Mouse (Mus musculus) C2C12 (cell line): ENCODE results near the gene Taf8. TPM values are rescaled to one million over a fixed set of nuclear protein-coding genes. Genes with fewer than 3 reads are reported as not detected.

Experiments
- H3K27me3 ChIP-seq: one replicate; pipeline ENCODE4 v1.6.1; 2011; ENCODE audit not compliant: control insufficient read depth, insufficient read depth, insufficient read length
- H3K36me3 ChIP-seq: one replicate; pipeline ENCODE4 v1.6.1; 2011; ENCODE audit not compliant: control insufficient read depth, insufficient read depth
- H3K4me3 ChIP-seq: one replicate; pipeline ENCODE4 v1.5.1; 2011; ENCODE audit warnings: mild to moderate bottlenecking, control low read depth; ENCODE audit not compliant: poor library complexity, insufficient read depth, severe bottlenecking
- H3K79me2 ChIP-seq: one replicate; pipeline ENCODE4 v1.6.1; 2011; ENCODE audit not compliant: control insufficient read depth, insufficient read depth
- H3K79me3 ChIP-seq: one replicate; pipeline ENCODE4 v1.6.1; 2011; ENCODE audit warnings: low read depth, control low read depth
- H3ac ChIP-seq: one replicate; pipeline ENCODE3; 2011; ENCODE audit warnings: low read depth; ENCODE audit not compliant: control insufficient read depth, insufficient read length
- CEBPB ChIP-seq: IDR thresholded peaks from one replicate; pipeline ENCODE4 v1.6.1; 2011; ENCODE audit warnings: low read depth, mild to moderate bottlenecking, control low read depth, moderate library complexity
- CTCF ChIP-seq: IDR thresholded peaks from one replicate; pipeline ENCODE4 v1.5.1; 2011; ENCODE audit not compliant: control insufficient read depth, insufficient read depth, insufficient read length
- FOSL1 ChIP-seq: IDR thresholded peaks from one replicate; pipeline ENCODE4 v1.8.0; 2011; ENCODE audit warnings: mild to moderate bottlenecking, low read length; ENCODE audit not compliant: poor library complexity, insufficient read depth, severe bottlenecking
- MAX ChIP-seq: IDR thresholded peaks from one replicate; pipeline ENCODE4 v1.6.1; 2011; ENCODE audit warnings: mild to moderate bottlenecking, control low read depth
- MYOD1 ChIP-seq: IDR thresholded peaks from one replicate; pipeline ENCODE4 v1.6.1; 2011; ENCODE audit warnings: low read depth; ENCODE audit not compliant: control insufficient read depth, insufficient read length
- MYOG ChIP-seq: IDR thresholded peaks from one replicate; pipeline ENCODE4 v1.6.1; 2011; ENCODE audit not compliant: control insufficient read depth, insufficient read length; ENCODE audit errors: extremely low read depth
- USF1 ChIP-seq: IDR thresholded peaks from one replicate; pipeline ENCODE4 v1.6.1; 2011; ENCODE audit warnings: low read depth, mild to moderate bottlenecking, control low read depth, moderate library complexity
- polyA plus RNA-seq: library from polyadenylated mRNA; unstranded; fragments of >200 nt; fragmentation: generic; extraction: Trizol; gene quantifications from one replicate; pipeline ENCODE4 v1.2.1, GENCODE M21; 2012; ENCODE audit warnings: missing spikeins

Taf8 gene
- polyA plus RNA-seq, 1 experiment = 12.2 TPM

DNA sequence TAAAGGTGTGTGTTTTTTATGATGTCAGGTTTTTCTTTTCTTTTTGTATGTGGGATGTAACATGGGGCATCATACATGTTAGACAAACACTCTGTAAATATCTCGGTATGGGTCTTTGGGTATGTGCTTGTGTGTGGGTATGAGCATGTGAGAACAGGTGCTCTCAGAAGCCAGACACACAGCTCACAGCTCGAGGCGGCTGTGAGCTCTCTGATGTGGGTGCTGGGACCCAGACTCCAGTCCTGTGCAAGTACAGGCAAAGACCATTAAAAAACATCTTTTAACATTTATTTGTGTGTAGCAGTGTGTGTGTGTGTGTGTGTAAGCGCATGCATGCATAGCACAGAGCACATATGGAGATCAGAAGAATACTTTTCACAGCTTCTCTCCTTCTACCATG lies 37.0 kb upstream of the Taf8 start:
- no peaks in the 10 kb centered on the region for H3K79me2 ChIP-seq
- no peak overlapping the region for H3ac ChIP-seq
- no peaks in the 10 kb centered on the region for H3K79me3 ChIP-seq
- H3K4me3 ChIP-seq = no peak overlapping the region
- no peaks in the 10 kb centered on the region for H3K27me3 ChIP-seq
- H3K36me3 ChIP-seq = no peaks in the 10 kb centered on the region
- no peak for TF ChIP-seq FOSL1
- TF ChIP-seq MYOD1 = no peak
- TF ChIP-seq CEBPB = no peak
- TF ChIP-seq USF1 = no peak

DNA sequence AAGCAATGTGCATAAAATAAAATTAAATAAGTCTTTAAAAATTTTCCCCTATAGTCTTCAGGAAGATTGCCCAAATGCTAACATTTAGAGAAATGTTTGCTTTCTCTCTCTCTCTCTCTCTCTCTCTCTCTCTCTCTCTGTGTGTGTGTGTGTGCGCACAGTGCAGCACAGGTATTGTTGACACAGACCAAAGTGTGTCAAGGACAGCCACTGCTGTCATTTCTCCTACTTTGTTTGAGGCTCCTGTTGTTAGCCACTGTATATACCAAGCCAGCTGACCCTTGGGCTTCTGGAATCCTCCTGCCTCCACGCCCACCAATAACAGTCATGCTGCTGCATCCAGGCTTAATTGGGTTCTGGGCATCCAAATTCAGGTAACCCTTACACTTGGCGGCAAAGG lies 36.0 kb upstream of the Taf8 start:
- no peaks in the 10 kb centered on the region for H3K36me3 ChIP-seq
- no peaks in the 10 kb centered on the region for H3K79me2 ChIP-seq
- H3K79me3 ChIP-seq = no peaks in the 10 kb centered on the region
- TF ChIP-seq FOSL1 (no peak), CTCF (no peak), MYOD1 (no peak), MYOG (no peak), CEBPB (no peak), USF1 (no peak), MAX (no peak)
- H3ac ChIP-seq = no peak overlapping the region
- H3K4me3 ChIP-seq = no peak overlapping the region
- H3K27me3 ChIP-seq = no peaks in the 10 kb centered on the region

DNA sequence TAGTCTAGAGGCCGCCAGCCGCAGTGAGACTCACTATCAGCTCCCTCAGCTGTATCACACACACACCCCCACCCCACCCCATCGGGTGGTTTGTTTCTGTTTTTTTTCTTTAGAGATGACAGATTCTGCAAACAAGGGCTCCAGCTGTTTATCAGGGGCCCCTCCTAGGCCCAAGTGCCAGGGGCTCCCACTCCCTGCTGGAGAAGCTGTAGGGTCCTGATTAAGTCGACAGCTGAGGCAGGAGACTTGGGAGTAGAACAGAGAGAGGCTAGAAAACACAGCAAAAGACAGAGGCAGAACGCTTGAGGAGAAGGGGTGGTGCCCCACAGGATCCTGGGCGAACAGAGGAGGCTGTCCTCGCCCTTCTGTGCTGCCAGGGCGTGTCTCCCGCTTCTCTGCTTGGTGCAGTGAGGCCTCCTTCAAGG lies 33.7 kb upstream of the Taf8 start:
- Histone ChIP-seq H3ac (no peak overlapping the region), H3K79me3 (no peaks in the 10 kb centered on the region), H3K27me3 (no peaks in the 10 kb centered on the region), H3K36me3 (no peaks in the 10 kb centered on the region), H3K4me3 (no peak overlapping the region), H3K79me2 (no peaks in the 10 kb centered on the region)
- no peak for TF ChIP-seq MYOD1
- TF ChIP-seq FOSL1 = no peak
- TF ChIP-seq MYOG = no peak
- no peak for TF ChIP-seq CEBPB
- TF ChIP-seq MAX = no peak
- no peak for TF ChIP-seq CTCF
- no peak for TF ChIP-seq USF1

DNA sequence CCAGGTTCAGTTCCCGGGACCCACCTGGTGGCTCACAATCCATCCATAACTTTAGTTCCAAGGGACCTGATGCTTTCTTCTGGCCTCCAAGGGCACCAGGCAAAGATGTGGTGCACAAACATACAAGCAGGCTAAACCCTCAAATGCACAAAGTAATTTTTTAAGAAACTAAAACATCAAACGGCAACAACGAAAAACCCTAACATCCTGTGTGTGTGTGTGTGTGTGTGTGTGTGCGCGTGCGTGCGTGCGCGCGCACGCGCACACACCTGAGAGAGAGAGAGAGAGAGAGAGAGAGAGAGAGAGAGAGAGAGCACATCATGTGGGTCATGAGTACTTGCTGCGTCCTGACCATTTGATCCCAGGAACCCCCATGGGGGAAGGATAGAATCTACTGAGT lies 31.6 kb upstream of the Taf8 start:
- Histone ChIP-seq H3K4me3 (no peak overlapping the region), H3K36me3 (no peaks in the 10 kb centered on the region), H3K27me3 (no peaks in the 10 kb centered on the region), H3ac (no peak overlapping the region), H3K79me2 (no peaks in the 10 kb centered on the region), H3K79me3 (no peaks in the 10 kb centered on the region)
- TF ChIP-seq USF1 (no peak), FOSL1 (no peak), MYOD1 (no peak), MYOG (no peak), MAX (no peak), CEBPB (no peak), CTCF (no peak)

DNA sequence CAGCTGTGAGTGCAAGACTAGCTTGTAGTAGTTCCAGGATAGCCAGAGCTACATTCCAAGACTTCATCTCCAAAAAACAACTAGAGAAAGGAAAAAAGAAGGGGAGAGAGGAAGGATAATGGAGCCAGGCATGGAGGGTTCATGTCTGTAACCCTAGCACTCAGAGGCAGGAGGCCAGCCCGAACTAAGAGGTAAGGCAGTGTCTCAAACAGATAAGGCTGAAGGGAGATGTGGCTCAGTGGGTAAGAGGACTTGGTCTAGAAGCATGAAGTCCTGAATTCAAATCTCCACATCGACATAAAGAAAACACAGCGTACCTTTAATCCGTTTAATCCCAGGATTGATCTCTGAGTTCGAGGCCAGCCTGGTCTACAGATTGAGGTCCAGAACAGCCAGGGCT lies 30.3 kb upstream of the Taf8 start:
- Histone ChIP-seq H3K36me3 (no peaks in the 10 kb centered on the region), H3K27me3 (no peaks in the 10 kb centered on the region), H3ac (no peak overlapping the region), H3K79me2 (no peaks in the 10 kb centered on the region), H3K4me3 (no peak overlapping the region), H3K79me3 (no peaks in the 10 kb centered on the region)
- no peak for TF ChIP-seq CEBPB
- TF ChIP-seq USF1 = no peak
- TF ChIP-seq FOSL1 = no peak
- TF ChIP-seq MYOG = no peak
- no peak for TF ChIP-seq MAX
- TF ChIP-seq CTCF = no peak
- no peak for TF ChIP-seq MYOD1

DNA sequence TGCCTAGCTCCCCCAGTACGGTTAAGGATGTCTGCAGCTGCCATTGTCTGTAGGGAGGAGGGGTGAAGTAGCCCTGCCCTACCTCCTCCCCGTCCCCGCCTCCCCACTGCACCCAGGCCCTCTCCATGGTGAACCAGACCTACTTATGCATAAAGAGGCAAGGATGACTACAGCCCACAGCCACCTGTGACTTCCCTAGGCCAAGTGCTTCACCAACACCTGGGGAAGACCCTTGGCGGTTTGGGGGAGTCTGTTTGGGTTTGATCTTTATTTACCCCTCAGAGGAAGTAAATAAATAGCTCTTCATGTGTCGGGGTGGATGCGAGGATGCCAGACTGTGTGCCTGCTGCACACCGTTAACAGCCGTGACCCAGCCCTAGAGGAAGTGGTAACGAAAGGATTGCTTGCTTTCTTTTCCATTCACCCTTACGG lies 29.3 kb upstream of the Taf8 start:
- H3K79me2 ChIP-seq = no peaks in the 10 kb centered on the region
- no peaks in the 10 kb centered on the region for H3K36me3 ChIP-seq
- no peaks in the 10 kb centered on the region for H3K79me3 ChIP-seq
- no peak overlapping the region for H3K4me3 ChIP-seq
- TF ChIP-seq MAX (no peak), FOSL1 (no peak)
- no peaks in the 10 kb centered on the region for H3K27me3 ChIP-seq
- no peak overlapping the region for H3ac ChIP-seq
